Mouse (Mus musculus) spleen, adult 10 weeks (tissue): ENCODE results near the gene Fsd1l. TPM values are rescaled to one million over a fixed set of nuclear protein-coding genes. Genes with fewer than 3 reads are reported as not detected.

Experiments used
- polyA plus RNA-seq: library from polyadenylated mRNA; stranded (reverse); fragments of 350-450 nt; fragmentation: Illumina TruSeq; extraction: RNeasy Lipid Tissue Mini Kit (QIAGEN cat#74804); gene quantifications from one replicate; pipeline ENCODE4 v1.2.3, GENCODE M21; 2015; ENCODE audit warnings: low replicate concordance; ENCODE audit not compliant: insufficient read depth

Gene Fsd1l
- 1.3 TPM for polyA plus RNA-seq

GRCm38 (mm10) chr4:53631316-53632010 lies at the start of gene Fsd1l:
Gene Fsd1l (plus strand): TSS chr4:53631471.

DNA sequence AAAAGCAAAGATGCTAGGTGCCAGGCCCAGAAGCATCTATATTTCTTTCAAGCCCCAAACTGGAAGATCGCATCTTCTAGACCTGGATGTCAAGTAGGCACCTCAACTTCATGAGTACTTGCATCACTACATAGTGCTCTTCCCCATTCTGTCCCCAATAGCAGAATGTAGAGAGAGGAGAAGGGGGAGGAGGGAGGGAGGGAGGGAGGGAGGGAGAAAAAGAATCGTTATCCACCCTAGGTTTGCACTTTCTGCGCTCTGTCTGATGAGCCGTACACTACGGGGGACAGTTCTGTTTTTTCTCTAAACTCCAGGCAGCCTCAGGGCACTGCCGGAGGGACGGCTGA lies 82.4 kb downstream of the Fsd1l start, which contains the start of gene Fktn:
Gene Fktn (plus strand): TSS at position 295 of the 347 bp plus-strand sequence.

Other genes with a start within 250 kb of the Fsd1l start
- gene Slc44a1, start 191.1 kb upstream of the Fsd1l start, polyA plus RNA-seq, result 32.0 TPM
- gene Fktn, start 82.5 kb downstream of the Fsd1l start, polyA plus RNA-seq, result 10.2 TPM
- 0.15 TPM for gene Tal2, start 148.2 kb downstream of the Fsd1l start, polyA plus RNA-seq
- gene Tmem38b, start 194.6 kb downstream of the Fsd1l start, polyA plus RNA-seq, result 11.3 TPM